Mouse (Mus musculus) left cerebral cortex, postnatal 25 days (tissue): ENCODE measurements around the gene Slc41a2. TPM values are rescaled to one million over a fixed set of nuclear protein-coding genes. Genes with fewer than 3 reads are reported as not detected.

ENCODE experiments used
- DNase-seq, 2 experiments: peaks; one replicate each; pipeline ENCODE4 v3.0.0; 2022; ENCODE audit warnings: low spot score in 2 of 2, mixed read lengths in 1 of 2
- intact Hi-C: fragments of 180-260 bp; cut with DNase I; formaldehyde crosslinking; loops from one replicate; pipeline ENCODE4 v1.15.1; 2025
- total RNA-seq, 2 experiments: library from RNA; stranded (reverse); gene quantifications; 2 replicates each; pipeline ENCODE4 v1.2.3; 2021

Gene Slc41a2
- total RNA-seq, 2 experiments from 2014 or later: 24.0 to 30.0 TPM

DNA sequence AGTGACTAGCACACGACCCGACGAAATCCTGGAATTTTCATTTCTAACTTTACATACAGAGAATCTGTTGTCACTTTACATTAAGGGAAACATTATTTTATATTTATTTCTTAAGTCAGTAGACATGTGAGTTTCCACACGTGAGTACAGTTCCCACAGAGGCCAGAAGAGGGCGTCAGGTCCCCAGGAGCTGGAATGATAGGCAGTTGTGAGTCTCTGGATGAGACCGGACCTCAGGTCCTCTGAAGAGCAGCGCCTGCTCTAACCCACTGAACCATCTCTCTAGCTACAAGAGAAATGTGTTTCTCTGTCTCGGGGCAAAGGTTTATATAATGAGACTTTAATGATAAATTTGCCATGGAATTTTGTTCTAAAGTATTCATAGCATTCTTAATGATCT lies 86.3 kb downstream of the Slc41a2 start:
- no peak for DNase-seq
- intact Hi-C loops: no loop called here

DNA sequence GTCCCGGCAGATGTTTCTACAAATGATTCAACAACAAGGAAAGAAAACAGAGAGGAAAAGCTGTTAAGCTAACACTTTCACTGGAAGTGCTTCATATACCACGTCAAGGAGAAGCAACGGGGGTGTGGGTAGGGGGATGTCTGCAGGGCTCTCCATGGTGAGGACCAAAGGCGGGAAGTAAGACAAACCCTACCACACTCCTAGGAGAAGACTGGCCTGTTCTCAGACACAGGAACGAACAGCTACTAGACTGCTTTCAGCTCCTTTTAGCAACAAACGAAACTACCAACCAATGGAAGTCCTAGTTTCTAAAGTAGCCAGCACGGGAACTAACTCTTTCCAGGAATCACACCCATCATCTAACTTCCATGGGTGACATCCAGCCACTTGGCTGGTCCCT lies 89.6 kb downstream of the Slc41a2 start:
- intact Hi-C loops: no loop called here
- DNase-seq: no peak

DNA sequence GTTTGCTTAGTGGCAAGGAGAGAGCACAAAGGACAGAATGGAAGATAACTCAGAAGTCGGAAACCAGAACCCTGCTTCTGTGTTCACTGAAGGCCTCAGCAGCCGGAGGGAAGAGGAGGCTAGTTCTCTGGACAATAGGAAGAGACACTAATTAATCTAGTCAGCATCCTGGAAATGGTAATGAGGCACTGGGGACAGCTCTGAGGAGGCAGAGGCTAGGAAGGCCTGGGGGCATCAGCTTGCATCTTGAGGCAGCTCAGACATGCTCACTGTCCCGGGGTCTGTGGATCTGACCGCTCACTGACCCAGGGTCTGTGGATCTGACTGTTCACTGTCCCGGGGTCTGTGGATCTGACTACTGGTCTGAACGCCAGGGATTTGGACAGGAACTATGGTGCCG lies 92.0 kb downstream of the Slc41a2 start:
- DNase-seq: no peak
- intact Hi-C loops: no loop called here

DNA sequence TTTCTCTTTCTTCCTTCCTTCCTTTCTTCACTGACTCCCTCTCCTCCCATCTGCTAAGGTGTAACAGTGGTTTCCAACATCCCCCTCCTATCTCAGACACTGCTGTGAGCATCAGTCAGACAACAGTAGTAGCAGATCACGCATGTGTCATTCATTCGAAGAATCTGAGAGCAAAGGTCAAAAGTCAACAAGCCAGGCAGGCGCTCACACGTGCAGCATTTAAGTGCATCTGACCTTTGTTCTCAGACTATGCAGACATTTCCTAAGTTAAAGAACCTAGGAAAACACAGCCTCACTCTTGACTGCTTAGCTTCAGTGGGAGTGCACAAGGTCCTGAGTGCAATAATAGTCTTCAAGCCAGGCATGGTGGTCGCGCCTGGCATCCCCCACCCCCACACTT lies 93.6 kb downstream of the Slc41a2 start:
- intact Hi-C loops: no loop called here

DNA sequence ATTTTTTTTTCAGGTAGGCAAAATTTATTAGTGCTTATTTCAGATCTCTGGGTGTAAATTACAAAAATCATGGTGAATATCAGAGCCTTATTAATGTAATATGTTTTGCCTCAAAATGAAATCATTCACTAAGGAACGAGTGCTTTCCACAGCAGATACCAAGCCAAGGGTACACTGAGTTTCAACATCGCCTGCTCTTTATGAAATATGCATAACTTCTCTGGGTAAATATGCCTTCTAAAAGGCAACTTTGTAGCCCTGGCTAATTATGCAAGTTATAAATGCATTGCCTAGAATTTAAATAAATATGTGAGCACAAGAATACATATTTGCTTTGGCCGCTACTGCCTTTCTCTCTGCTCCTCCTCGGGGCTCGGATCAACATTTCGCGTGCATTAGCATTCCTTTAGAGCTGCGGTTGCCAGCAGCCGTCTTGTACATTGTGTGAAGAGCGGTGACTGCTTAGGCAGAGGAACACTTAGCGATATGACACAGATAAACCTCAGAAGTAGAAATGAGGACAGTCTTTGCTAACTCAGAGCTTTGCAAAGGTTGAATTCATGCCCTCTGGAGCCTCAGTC lies 95.5 kb downstream of the Slc41a2 start:
- peak in 1 of 2 experiments; percentile 49 for DNase-seq
- intact Hi-C loops: no loop called here

More for the DNA sequence above, 93.6 kb downstream of the Slc41a2 start:
- DNase-seq: no peak

DNA sequence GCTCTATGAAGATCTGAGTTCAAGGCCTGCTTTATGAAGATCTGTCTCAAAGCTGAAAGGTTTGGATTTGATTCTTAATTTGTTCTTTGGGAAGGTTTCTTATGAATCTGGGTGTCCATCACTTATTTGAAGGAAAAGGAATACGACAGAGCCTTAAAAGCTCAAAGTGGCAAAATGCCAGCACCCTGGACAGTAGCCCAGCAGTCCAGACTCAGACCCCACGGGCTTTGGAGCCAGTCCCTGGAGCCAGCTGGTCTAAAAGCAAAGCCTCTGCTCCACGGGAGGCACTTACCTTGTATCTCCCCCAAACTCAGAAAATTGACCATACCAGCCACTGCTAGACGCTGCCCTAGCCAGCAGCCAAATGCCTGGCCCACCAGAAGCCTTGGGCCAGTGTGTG lies 103.3 kb downstream of the Slc41a2 start:
- intact Hi-C loops: no loop called here

DNA sequence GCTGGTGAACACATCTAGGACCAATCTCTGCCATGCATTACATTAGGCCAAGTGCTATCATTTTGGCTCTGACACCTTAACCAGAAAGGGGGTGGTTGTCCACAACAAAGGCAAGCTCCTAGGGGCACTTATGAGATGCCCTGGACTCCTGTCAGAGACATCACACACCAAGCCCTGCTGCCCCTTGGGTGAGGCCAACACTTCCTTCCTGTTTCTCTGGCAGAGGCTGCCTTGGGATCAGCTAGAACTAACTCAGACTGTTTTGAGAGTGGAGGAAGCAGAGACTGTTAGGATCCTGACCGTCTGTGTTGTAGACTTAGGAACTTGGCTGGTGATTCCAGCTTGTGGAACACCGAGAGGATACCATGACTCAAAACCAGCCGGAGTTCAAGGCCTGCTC lies 103.7 kb downstream of the Slc41a2 start:
- no peak for DNase-seq

More for the DNA sequence above, 103.3 kb downstream of the Slc41a2 start:
- DNase-seq: no peak

DNA sequence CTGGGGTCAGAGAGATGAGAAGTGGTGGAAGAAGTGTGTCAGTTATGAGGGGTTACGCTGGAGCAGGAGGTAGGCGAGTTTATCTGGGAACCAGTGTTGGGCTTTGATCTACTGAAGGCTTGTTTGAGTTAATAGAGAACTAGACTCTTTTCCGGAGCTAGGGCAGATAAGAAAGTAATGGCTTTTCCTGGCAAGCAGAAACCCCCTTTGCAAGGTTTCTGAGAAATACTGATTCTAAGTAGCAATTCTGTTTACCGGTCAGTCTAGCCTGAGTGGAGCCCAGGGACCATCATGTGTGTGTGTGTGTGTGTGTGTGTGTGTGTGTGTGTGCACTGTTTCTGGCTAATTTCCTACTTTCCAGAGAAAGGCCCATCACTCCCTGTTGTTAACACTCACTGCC lies 109.1 kb downstream of the Slc41a2 start:
- no peak for DNase-seq
- intact Hi-C loops: no loop called here

More for the DNA sequence above, 103.7 kb downstream of the Slc41a2 start:
- intact Hi-C loops: no loop called here

DNA sequence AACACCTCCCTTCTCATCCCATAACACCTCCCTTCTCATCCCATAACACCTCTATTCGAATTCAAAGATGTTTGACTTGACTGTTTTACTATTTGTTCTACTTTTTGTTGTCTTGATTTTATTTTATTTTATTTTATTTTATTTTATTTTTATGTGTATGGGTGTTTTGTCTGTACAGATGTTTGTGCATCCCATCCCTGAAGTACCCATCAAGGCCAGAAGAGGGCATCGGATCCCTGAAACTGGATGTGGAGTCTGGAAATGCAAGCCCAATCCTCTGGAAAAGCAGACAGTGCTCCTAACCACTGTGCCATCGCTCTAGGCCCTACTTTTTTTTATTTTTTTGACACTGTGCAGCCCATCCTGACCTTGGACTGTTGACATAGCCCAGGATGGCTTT lies 112.7 kb downstream of the Slc41a2 start:
- no peak for DNase-seq
- intact Hi-C loops: no loop called here

DNA sequence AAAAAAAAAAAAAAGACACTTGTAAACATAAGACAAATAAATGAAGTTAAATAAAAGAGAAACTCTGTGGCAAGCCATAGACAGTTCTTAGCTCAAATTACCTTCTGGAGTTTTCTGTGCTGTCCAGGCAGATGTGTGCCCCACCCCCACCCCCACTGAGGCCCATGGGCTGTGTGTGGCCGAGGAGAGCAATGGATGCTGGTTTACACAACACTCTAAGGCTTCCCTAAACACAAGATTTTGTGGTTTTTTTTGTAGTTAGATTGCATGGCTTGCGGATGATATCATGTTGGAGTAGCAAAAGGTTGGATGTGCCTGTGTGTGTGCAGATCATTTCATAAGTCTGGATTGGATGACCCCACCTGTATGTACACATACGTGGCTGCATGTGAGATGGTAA lies 116.8 kb downstream of the Slc41a2 start:
- no peak for DNase-seq
- intact Hi-C loops: no loop called here

DNA sequence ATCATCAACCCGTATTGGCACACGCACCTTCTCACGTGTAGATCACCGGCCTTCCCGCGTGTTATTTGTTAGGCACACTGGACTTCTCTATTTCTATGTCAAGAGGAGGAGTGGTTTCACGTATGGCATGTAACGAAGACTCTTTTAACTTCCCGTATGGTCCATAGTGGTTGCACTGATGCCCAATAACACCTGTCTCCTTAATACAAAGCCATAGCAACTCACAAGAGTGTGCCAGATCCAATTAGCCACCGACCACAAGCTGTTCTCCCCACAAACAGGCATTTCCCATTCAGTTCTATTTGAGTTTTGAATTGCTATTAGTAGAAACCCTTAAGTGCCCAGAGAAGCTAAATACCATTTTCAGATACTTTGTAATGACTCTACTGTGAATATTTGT lies 117.5 kb downstream of the Slc41a2 start:
- intact Hi-C loops: no loop called here
- DNase-seq: no peak

DNA sequence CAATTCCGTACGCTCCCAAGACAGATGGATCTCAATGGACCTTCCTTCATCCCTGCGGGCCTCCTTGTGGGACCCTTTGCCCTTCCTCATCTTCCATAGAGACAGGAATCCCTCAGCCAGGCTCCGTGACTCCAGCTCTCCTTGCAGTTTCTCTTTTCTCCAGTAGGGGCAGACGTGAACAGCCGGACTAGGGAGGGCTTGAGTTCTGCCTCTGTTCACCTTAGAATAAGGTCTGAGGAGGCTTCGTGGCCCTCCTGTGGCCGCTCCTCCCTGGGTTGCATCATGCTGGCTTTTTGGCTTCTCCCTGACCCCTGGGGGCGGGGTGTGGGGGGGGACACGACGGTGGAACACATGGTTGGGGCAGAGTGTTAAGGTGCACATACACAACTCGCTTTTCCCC lies 118.0 kb downstream of the Slc41a2 start:
- intact Hi-C loops: no loop called here
- peak; percentile 63 to 68 for DNase-seq

DNA sequence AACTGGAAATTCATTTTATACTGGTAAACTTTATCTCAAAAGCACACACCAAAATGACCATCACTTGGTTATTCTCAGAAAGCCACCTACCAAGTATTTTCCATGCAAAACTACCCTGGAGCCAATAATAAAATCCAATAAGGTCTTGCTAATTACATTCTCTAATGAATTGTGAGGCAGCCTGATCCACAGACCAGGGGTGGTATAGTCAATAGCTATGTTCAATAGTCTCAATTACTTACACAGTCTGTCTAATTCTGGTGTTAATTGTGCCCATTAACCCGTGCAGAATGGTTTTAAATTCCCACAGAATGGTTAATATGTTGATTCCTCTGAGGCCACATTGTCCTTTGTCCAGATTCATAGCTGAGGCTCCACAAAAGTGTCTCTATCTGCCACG lies 118.9 kb downstream of the Slc41a2 start:
- intact Hi-C loops: no loop called here
- no peak for DNase-seq

DNA sequence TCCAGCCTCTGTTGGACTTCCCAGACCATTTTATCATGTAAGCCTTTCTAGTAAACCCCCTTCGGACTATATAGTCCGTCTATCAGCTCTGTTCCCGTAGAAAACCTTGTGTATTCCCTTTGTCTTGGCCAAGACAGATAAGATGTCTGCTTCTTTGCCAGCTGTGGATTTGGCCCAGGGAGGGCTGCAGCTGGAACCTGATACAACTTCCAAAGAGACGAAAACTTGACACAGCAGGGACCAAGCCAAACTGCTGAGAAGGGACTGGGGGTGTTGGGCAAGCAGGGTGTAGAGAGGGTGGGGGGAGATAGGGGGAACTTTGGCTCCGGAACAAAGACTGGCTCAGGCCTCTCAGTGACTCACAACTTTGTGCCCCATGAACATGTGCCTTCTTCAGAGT lies 120.4 kb downstream of the Slc41a2 start:
- DNase-seq: no peak
- intact Hi-C loops: no loop called here

DNA sequence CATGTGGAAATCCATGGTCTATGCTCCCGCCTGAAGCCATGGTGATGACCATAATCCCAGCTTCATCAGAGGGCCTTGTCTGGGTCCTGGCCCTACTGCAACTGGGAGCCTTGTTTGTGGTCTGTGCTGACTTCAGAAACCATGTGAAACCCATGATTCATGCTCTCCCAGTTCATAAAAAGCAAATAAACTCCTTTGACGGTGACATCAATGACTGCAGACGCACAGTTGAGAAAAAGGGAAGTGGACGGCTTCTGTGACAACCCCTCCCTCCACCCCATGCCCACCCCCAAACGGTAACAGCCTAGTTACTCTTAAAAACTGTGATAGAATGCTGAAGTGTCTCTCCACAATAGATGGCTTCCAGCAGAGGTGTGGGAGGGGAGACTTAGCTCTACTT lies 122.1 kb downstream of the Slc41a2 start:
- intact Hi-C loops: no loop called here
- no peak for DNase-seq

DNA sequence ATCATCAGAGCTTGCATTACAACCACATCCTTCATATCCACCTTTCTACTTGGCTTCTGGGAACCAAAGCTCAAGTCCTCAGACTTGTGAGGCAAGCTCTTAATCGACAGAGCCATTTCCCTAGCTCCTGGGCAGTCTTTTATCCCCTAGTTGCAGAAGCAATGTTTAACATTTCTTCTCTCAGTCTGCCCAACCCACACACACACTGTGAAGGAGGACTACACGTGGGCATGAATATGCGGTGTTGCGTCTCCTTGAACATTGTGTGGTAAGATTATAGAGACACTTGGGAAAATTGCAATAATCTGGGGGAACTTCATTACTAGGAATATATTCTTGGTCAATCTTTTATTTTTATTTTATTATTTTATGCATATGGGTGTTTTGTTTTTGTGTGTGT lies 125.1 kb downstream of the Slc41a2 start:
- DNase-seq: peak in 1 of 2 experiments; percentile 74
- intact Hi-C loops: no loop called here

DNA sequence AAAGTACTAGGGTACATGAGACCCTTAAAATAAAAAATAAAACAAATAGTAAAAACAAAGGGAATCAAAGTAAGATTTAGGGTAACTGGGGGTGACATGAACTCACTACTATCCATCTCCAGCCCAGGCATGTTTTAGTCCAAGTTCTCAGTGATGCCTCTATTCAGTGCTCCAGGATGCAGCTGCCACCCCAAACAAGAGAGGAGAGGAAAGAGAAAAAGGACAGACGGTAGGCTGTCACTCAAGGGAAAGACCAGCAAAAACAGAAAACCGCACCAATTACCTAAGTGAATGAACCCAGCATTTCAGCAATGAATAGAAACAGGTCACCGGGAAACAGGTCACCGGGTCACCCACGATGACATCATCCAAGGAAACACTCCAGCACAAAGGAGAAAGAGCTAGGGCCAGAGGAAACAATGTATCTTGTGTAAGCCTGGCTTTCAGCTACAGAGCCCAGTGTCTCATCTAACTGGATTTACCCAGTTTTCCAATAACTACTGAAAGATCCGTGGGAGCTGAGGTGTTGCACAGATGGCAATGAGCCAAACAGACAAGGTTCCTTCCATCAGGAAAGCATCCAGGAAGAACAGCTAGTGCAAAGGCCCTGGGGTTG lies 126.6 kb downstream of the Slc41a2 start:
- intact Hi-C loops: no loop called here
- no peak for DNase-seq

DNA sequence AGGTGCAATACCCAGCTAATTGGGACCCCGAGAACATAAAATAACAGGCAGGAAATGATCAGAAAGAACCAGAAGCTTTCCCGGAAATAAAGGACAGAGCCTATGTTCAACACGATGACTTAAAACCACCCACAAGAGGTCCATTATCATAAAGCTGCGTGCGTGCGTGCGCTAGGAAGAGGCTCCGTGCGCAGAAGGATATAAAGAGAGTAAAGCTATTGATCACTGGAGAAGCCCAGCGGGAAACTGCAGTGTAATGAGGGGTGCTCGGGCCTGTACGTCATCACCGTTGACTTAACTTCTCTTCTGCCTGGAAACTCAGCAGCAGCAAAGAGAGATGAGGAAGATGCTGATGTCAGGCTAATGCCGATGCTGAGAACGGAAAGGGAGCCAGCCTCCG lies 127.6 kb downstream of the Slc41a2 start:
- no peak for DNase-seq
- intact Hi-C loops: no loop called here

DNA sequence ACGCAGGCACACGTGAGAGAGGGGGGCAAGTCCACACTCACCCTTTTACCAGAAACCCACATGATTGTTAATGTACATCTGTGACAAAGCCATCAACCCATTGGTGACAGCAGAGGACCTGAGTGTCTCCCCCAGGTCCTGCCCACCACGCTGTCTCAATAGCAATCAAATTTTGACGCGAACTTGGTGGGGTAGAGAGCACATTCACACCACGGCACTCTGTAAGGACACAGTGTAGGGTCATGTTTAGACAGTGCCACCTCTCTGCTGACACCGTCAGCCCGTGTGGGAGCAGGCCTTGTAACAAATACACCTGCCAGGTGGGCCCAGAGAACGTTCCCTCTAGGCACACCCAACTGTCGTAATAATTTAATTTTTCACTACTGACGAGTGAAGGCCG lies 128.3 kb downstream of the Slc41a2 start:
- intact Hi-C loops: no loop called here
- no peak for DNase-seq

DNA sequence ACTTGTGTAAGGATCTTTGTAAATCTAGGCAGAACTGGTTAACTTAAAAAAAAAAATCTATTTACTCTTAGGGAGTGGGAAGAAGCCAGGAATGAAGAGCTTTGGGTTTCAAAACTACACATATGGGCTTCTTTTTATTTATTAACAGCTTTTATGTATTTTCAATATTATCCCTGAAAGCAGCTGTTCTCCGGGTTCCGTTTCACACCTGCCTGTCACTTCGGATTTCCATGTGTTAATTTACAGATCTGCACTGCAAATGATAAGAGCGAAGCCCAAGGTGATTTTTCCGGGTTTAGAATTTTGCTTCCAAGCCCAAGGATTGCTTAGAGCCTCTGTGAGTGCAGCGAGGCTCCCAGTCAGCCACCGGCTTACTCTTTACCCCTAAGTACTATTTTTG lies 129.2 kb downstream of the Slc41a2 start:
- no peak for DNase-seq
- intact Hi-C loops: no loop called here

DNA sequence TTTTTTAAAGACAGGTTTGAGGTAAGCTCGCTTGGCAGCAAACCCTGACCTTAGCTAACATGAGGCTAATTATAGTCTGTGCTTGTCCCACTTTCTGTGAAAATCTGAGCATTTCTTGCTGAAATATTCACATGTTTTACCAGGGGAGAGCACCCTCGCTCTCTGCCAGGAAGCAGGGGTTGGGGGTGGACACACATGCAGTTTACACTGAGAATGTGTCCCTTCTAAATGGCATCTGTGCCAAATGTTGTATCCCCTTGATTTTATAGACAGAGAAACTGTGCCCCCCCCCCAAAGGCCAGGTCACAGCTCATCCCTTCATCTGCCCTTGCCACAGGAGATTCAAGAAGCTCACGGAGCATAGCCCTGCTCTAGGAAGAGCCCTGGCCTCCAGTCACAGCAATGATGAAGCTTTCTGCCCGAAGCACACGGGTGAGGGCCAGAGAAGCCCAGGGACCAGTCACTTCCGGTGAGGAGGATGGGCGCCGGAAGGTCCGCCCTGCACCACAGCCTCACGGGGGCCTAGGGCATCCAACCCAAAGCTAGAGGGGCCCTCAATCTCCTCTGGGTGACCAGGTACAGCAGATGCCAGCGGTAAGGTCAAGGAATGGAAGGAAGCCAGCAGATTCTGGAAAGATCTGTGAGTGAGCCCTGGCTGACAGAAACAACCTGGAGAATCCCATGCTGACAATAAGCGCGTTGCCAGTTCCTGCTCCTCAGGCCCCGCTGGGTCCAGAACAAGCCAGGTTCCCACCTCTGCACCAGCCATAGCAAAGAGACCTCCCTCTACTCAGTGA lies 134.6 kb downstream of the Slc41a2 start:
- intact Hi-C loops: no loop called here
- no peak for DNase-seq
